Mouse (Mus musculus): Measurements from ENCODE around the gene Morf4l1.

GRCm38 (mm10) chr9:90127146-90127545 lies 12.6 kb upstream of the Morf4l1 start:
- TF ChIP-seq CTCF (IDR thresholded peaks at IDR 0.05; ENCODE audit: insufficient read depth, low read depth, low read length) (no peak), POLR2A (IDR thresholded peaks at IDR 0.05; ENCODE audit: insufficient read depth, low read depth, low read length) (no peak)

Measured in olfactory bulb, adult 2 months (tissue).